11 mouse cellular contexts compared by ENCODE assay signal in genomic region chr2:165323928-165324327, GRCm38 (mm10). TPM values are rescaled to one million over a fixed set of nuclear protein-coding genes. Genes with fewer than 3 reads are reported as not detected.
DNase-seq lines count a peak whose midpoint lies in the region; ATAC-seq and TF ChIP-seq lines count a peak whose summit lies in the region.
"Had no signal": no experiment of that assay in that cellular context is flagged by ENCODE, and none has a peak within 500 bp of the region (broad histone marks: within the 10 kb centered on the region; RNA-seq: fewer than 3 reads in every experiment).

No protein-coding gene starts in this region.

- H3K36me3 ChIP-seq in forebrain, embryonic 13.5 days (ENCODE audit: poor library complexity, severe bottlenecking), result no peaks in the 10 kb centered on the region; the same call in 1 of the 2 replicates
- H3K36me3 ChIP-seq in forebrain, embryonic 16.5 days (ENCODE audit: control insufficient read depth, insufficient read depth), result no peaks in the 10 kb centered on the region
- H3K36me3 ChIP-seq in forebrain, postnatal 0 days (ENCODE audit: insufficient read depth), result 0 out of 2 replicates have a peak, but pooled peaks cover 3% of the 10 kb centered on the region
- H3K36me3 ChIP-seq in lung, embryonic 14.5 days (ENCODE audit: insufficient read depth), result no peaks in the 10 kb centered on the region
- no peaks in the 10 kb centered on the region for H3K36me3 ChIP-seq in liver, postnatal 0 days (replicated peaks; ENCODE audit: insufficient read depth, low read length)

- H3K4me1 ChIP-seq in forebrain, embryonic 13.5 days, result peaks cover 73% of the 10 kb centered on the region
- H3K4me1 ChIP-seq in forebrain, embryonic 16.5 days (replicated peaks; ENCODE audit: control insufficient read depth, insufficient read depth, low read length), result peaks cover 54% of the 10 kb centered on the region
- peaks cover 26% of the 10 kb centered on the region; the same call in 1 of the 2 replicates for H3K4me1 ChIP-seq in forebrain, postnatal 0 days (ENCODE audit: insufficient read depth)
- peaks cover 30% of the 10 kb centered on the region for H3K4me1 ChIP-seq in lung, embryonic 14.5 days (ENCODE audit: insufficient read depth)
- H3K4me1 ChIP-seq in liver, postnatal 0 days (ENCODE audit: insufficient read depth), result peaks cover 75% of the 10 kb centered on the region

- H3K27ac ChIP-seq in forebrain, embryonic 13.5 days, result no peak overlapping the region
- no peak overlapping the region for H3K27ac ChIP-seq in forebrain, embryonic 16.5 days (ENCODE audit: low read length)
- no peak overlapping the region for H3K27ac ChIP-seq in forebrain, postnatal 0 days (ENCODE audit: low read depth, low read length)
- H3K27ac ChIP-seq in lung, embryonic 14.5 days (ENCODE audit: low read depth), result peak overlapping the region; percentile 42; the same call in 1 of the 2 replicates
- H3K27ac ChIP-seq in liver, postnatal 0 days (ENCODE audit: low read depth), result no peak overlapping the region

- H3K9ac ChIP-seq in forebrain, embryonic 13.5 days, result no peak overlapping the region
- H3K9ac ChIP-seq in forebrain, embryonic 16.5 days (replicated peaks; ENCODE audit: low read depth, low read length), result no peak overlapping the region
- no peak overlapping the region for H3K9ac ChIP-seq in forebrain, postnatal 0 days
- no peak overlapping the region for H3K9ac ChIP-seq in lung, embryonic 14.5 days
- H3K9ac ChIP-seq in liver, postnatal 0 days (replicated peaks), result no peak overlapping the region

- no peak overlapping the region for H3K4me3 ChIP-seq in forebrain, embryonic 13.5 days
- no peak overlapping the region for H3K4me3 ChIP-seq in forebrain, embryonic 16.5 days (replicated peaks; ENCODE audit: low read length)
- H3K4me3 ChIP-seq in forebrain, postnatal 0 days (ENCODE audit: low read depth, low read length), result no peak overlapping the region
- no peak overlapping the region for H3K4me3 ChIP-seq in lung, embryonic 14.5 days (ENCODE audit: low read depth, low read length)
- no peak overlapping the region for H3K4me3 ChIP-seq in liver, postnatal 0 days (ENCODE audit: low read depth, low read length)

- WGBS in forebrain, embryonic 13.5 days, result 54% methylated on average over 5 of the region's 5 CpGs
- 49% methylated on average over 5 of the region's 5 CpGs for WGBS in forebrain, embryonic 16.5 days
- 40% methylated on average over 5 of the region's 5 CpGs for WGBS in forebrain, postnatal 0 days
- WGBS in lung, embryonic 14.5 days, result 60% methylated on average over 5 of the region's 5 CpGs
- 78% methylated on average over 5 of the region's 5 CpGs for WGBS in liver, postnatal 0 days (ENCODE audit: insufficient replicate concordance)

- no peaks in the 10 kb centered on the region for H3K9me3 ChIP-seq in forebrain, embryonic 13.5 days (replicated peaks)
- H3K9me3 ChIP-seq in forebrain, embryonic 16.5 days (ENCODE audit: control insufficient read depth, low read length), result no peaks in the 10 kb centered on the region
- H3K9me3 ChIP-seq in forebrain, postnatal 0 days (ENCODE audit: low read length), result no peaks in the 10 kb centered on the region
- H3K9me3 ChIP-seq in lung, embryonic 14.5 days (ENCODE audit: low read depth, low read length), result no peaks in the 10 kb centered on the region
- no peaks in the 10 kb centered on the region for H3K9me3 ChIP-seq in liver, postnatal 0 days (ENCODE audit: low read length)
- H3K9me3 ChIP-seq: megakaryocyte, embryonic 14.5 days had no signal

- peak overlapping the region; percentile 91; the same call in 1 of the 2 replicates for H3K4me2 ChIP-seq in forebrain, embryonic 13.5 days
- H3K4me2 ChIP-seq in forebrain, embryonic 16.5 days (ENCODE audit: low read length), result no peak overlapping the region
- peak overlapping the region; percentile 5; the same call in 1 of the 2 replicates for H3K4me2 ChIP-seq in forebrain, postnatal 0 days (ENCODE audit: low read depth)
- H3K4me2 ChIP-seq in lung, embryonic 14.5 days, result peak overlapping the region; percentile 95
- no peak overlapping the region for H3K4me2 ChIP-seq in liver, postnatal 0 days (ENCODE audit: low read depth, low read length)

- TF ChIP-seq EP300 in liver, postnatal 0 days (IDR thresholded peaks at IDR 0.05; ENCODE audit: low read depth), result no peak

- DNase-seq in brain, adult 2 months (ENCODE audit: low read depth, low spot score), result peak; percentile 80
- DNase-seq in forebrain, postnatal 0 days, result no peak
- DNase-seq in lung, embryonic 14.5 days, result peak; percentile 37
- DNase-seq in liver, postnatal 0 days, result no peak
- no peak for DNase-seq in right cerebral cortex, postnatal 10 days (ENCODE audit: low spot score in 2 of 2)
- no peak for DNase-seq in gastrocnemius, postnatal 4 days (ENCODE audit: low spot score in 2 of 2)

- ATAC-seq in forebrain, embryonic 13.5 days, result no peak
- ATAC-seq in forebrain, embryonic 16.5 days, result no peak
- ATAC-seq in forebrain, postnatal 0 days, result no peak
- no peak for ATAC-seq in lung, embryonic 14.5 days (ENCODE audit: insufficient read depth)
- ATAC-seq in liver, postnatal 0 days, result no peak

- TF ChIP-seq CTCF in forebrain, postnatal 0 days (IDR thresholded peaks at IDR 0.05; ENCODE audit: low read depth), result no peak
- no peak for TF ChIP-seq CTCF in lung, embryonic 14.5 days (IDR thresholded peaks at IDR 0.05; ENCODE audit: low read depth)
- TF ChIP-seq CTCF in liver, postnatal 0 days (IDR thresholded peaks at IDR 0.05; ENCODE audit: low read depth), result no peak

- no peaks in the 10 kb centered on the region for H3K27me3 ChIP-seq in forebrain, embryonic 13.5 days
- H3K27me3 ChIP-seq in forebrain, embryonic 16.5 days (replicated peaks; ENCODE audit: control insufficient read depth, insufficient read depth, low read length), result no peaks in the 10 kb centered on the region
- no peaks in the 10 kb centered on the region for H3K27me3 ChIP-seq in forebrain, postnatal 0 days (ENCODE audit: insufficient read depth, low read length)
- no peaks in the 10 kb centered on the region for H3K27me3 ChIP-seq in lung, embryonic 14.5 days (ENCODE audit: insufficient read depth, low read length)
- no peaks in the 10 kb centered on the region for H3K27me3 ChIP-seq in liver, postnatal 0 days (ENCODE audit: insufficient read depth, low read length)
- H3K27me3 ChIP-seq: megakaryocyte, embryonic 14.5 days had no signal

RNA-seq across cellular contexts. Expression of gene Elmo2, which starts 2.4 kb away (rescaled TPM):
- polyA plus RNA-seq in forebrain, embryonic 13.5 days (2015; fragmentation: Nextera tagmentation; extraction: Ambion mirVana), result 90.5 and 101 TPM in 2 replicates
- polyA plus RNA-seq in forebrain, embryonic 16.5 days (2015; fragmentation: Nextera tagmentation; extraction: Ambion mirVana), result 107 and 115 TPM in 2 replicates
- 78.8 and 80.9 TPM in 2 replicates for total RNA-seq in forebrain, postnatal 0 days (2014; rRNA removed)
- polyA plus RNA-seq in forebrain, postnatal 0 days (2015; fragmentation: Nextera tagmentation; extraction: Ambion mirVana), result 68.6 and 84.5 TPM in 2 replicates
- polyA plus RNA-seq in lung, embryonic 14.5 days (2014; fragmentation: Nextera tagmentation; extraction: Ambion mirVana), result 79.2 and 82.2 TPM in 2 replicates
- 11.0 and 12.3 TPM in 2 replicates for polyA plus RNA-seq in liver, postnatal 0 days (2015; fragmentation: Nextera tagmentation; extraction: Ambion mirVana)
- 10 to 100 TPM; 27.1 to 36.9 TPM for total RNA-seq in gastrocnemius, postnatal 4 days (2021)

RNA-seq across cellular contexts. Expression of gene Slc35c2, which starts 36.3 kb away (rescaled TPM):
- 63.8 and 67.2 TPM in 2 replicates for polyA plus RNA-seq in forebrain, embryonic 13.5 days (2015; fragmentation: Nextera tagmentation; extraction: Ambion mirVana)
- polyA plus RNA-seq in forebrain, embryonic 16.5 days (2015; fragmentation: Nextera tagmentation; extraction: Ambion mirVana), result 60.3 and 62.4 TPM in 2 replicates
- total RNA-seq in forebrain, postnatal 0 days (2014; rRNA removed), result 66.9 and 85.8 TPM in 2 replicates
- 62.7 and 65.8 TPM in 2 replicates for polyA plus RNA-seq in forebrain, postnatal 0 days (2015; fragmentation: Nextera tagmentation; extraction: Ambion mirVana)
- 51.9 and 52.3 TPM in 2 replicates for polyA plus RNA-seq in lung, embryonic 14.5 days (2014; fragmentation: Nextera tagmentation; extraction: Ambion mirVana)
- polyA plus RNA-seq in liver, postnatal 0 days (2015; fragmentation: Nextera tagmentation; extraction: Ambion mirVana), result 29.3 and 30.5 TPM in 2 replicates
- total RNA-seq in gastrocnemius, postnatal 4 days (2021), result 10 to 100 TPM; 20.8 to 23.4 TPM

RNA-seq across cellular contexts. Expression of gene Zfp663, which starts 44.6 kb away (rescaled TPM):
- 5.7 and 6.1 TPM in 2 replicates for polyA plus RNA-seq in forebrain, embryonic 13.5 days (2015; fragmentation: Nextera tagmentation; extraction: Ambion mirVana)
- polyA plus RNA-seq in forebrain, embryonic 16.5 days (2015; fragmentation: Nextera tagmentation; extraction: Ambion mirVana), result 6.3 and 6.6 TPM in 2 replicates
- total RNA-seq in forebrain, postnatal 0 days (2014; rRNA removed), result 3.2 and 14.4 TPM in 2 replicates
- polyA plus RNA-seq in forebrain, postnatal 0 days (2015; fragmentation: Nextera tagmentation; extraction: Ambion mirVana), result 2.1 and 3.3 TPM in 2 replicates
- 0.96 and 1.1 TPM in 2 replicates for polyA plus RNA-seq in lung, embryonic 14.5 days (2014; fragmentation: Nextera tagmentation; extraction: Ambion mirVana)
- not detected in 2 replicates for polyA plus RNA-seq in liver, postnatal 0 days (2015; fragmentation: Nextera tagmentation; extraction: Ambion mirVana)
- total RNA-seq in gastrocnemius, postnatal 4 days (2021), result under 1 TPM in 1 of 2 experiments, not detected in 1; 0.29 TPM
- polyA plus RNA-seq: C2C12; small intestine, adult 2 months had no signal

Comparison
In these comparisons a context has a peak if more than half of its experiments do, and no peak if none do; other contexts are left out.
1. H3K4me2 ChIP-seq: peak in forebrain, embryonic 13.5 days (single experiment), forebrain, postnatal 0 days (single experiment) and lung, embryonic 14.5 days (single experiment); none in forebrain, embryonic 16.5 days (single experiment) and liver, postnatal 0 days (single experiment).
2. DNase-seq: peak in brain, adult 2 months (single experiment) and lung, embryonic 14.5 days (single experiment); none in forebrain, postnatal 0 days (single experiment), liver, postnatal 0 days (single experiment), right cerebral cortex, postnatal 10 days (0 of 2) and gastrocnemius, postnatal 4 days (0 of 2).